Mouse (Mus musculus) ES-Bruce4 (cell line): ENCODE measurements around the gene Gm10198. TPM values are rescaled to one million over a fixed set of nuclear protein-coding genes. Genes with fewer than 3 reads are reported as not detected.

ENCODE experiments used
- H3K27ac ChIP-seq: 2 replicates; pipeline ENCODE4 v1.5.1; 2012; ENCODE audit warnings: low read length, inconsistent platforms; ENCODE audit not compliant: insufficient read depth
- H3K27me3 ChIP-seq: 2 replicates; pipeline ENCODE4 v1.6.1; 2012; ENCODE audit warnings: mild to moderate bottlenecking, low read length, inconsistent platforms; ENCODE audit not compliant: control insufficient read depth, poor library complexity, insufficient read depth, severe bottlenecking
- H3K36me3 ChIP-seq: 2 replicates; pipeline ENCODE4 v1.6.1; 2012; ENCODE audit warnings: inconsistent platforms, mild to moderate bottlenecking, low read length, moderate library complexity; ENCODE audit not compliant: control insufficient read depth, poor library complexity, insufficient read depth, severe bottlenecking
- H3K4me1 ChIP-seq: one replicate; pipeline ENCODE4 v1.8.1; 2011; ENCODE audit warnings: low read length; ENCODE audit not compliant: control insufficient read depth, insufficient read depth
- H3K4me3 ChIP-seq: 2 replicates; pipeline ENCODE4 v1.5.1; 2011; ENCODE audit warnings: low read depth, mild to moderate bottlenecking, low read length
- H3K9ac ChIP-seq: 2 replicates; pipeline ENCODE4 v1.6.1; 2012; ENCODE audit warnings: low read depth, mild to moderate bottlenecking, inconsistent platforms; ENCODE audit not compliant: poor library complexity, severe bottlenecking
- H3K9me3 ChIP-seq: replicated peaks from 2 replicates; pipeline ENCODE4 v1.6.1; 2012; ENCODE audit warnings: mild to moderate bottlenecking, low read length, inconsistent platforms; ENCODE audit not compliant: control insufficient read depth, poor library complexity, insufficient read depth, severe bottlenecking
- CTCF ChIP-seq: IDR thresholded peaks from one replicate; pipeline ENCODE4 v1.8.1; 2011; ENCODE audit warnings: low read depth, low read length
- EP300 ChIP-seq: IDR thresholded peaks from 2 replicates; pipeline ENCODE4 v1.6.1; 2011; ENCODE audit warnings: low read depth, low read length; ENCODE audit not compliant: insufficient read depth
- POLR2A ChIP-seq: IDR thresholded peaks from one replicate; pipeline ENCODE4 v1.8.1; 2011; ENCODE audit warnings: low read length; ENCODE audit not compliant: insufficient read depth
- polyA plus RNA-seq: library from polyadenylated mRNA; stranded (reverse); fragments of >200 nt; gene quantifications from 2 replicates; pipeline ENCODE4 v1.2.4, GENCODE M21; 2011; ENCODE audit warnings: low read depth; ENCODE audit not compliant: missing spikeins, insufficient read depth, insufficient read length

The Gm10198 gene
- polyA plus RNA-seq, 1 experiment, result not detected

DNA sequence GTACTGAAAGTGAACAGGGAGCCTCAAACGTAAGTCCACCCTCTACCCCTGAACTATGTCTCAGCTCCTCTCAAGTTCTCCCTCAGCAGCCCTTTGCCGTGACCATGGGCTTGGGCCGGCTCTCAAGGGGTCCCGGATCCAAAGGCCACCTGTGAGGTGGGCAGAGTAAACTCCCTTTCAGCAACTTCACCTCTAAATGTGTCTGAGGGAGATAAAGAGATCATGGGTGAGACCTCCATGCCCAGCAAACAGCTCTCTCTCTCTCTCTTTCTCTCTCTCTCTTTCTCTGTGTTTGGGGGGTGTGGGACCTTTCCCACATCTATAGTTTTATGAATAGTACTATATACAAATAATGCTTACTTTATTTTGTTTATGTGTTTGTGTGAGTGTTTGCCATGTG is 36.2 kb upstream of the Gm10198 start:
- no peak overlapping the region for H3K4me3 ChIP-seq
- no peak for TF ChIP-seq CTCF
- TF ChIP-seq POLR2A, result no peak
- TF ChIP-seq EP300, result no peak
- H3K36me3 ChIP-seq, result no peaks in the 10 kb centered on the region
- no peaks in the 10 kb centered on the region for H3K4me1 ChIP-seq
- H3K9me3 ChIP-seq, result peaks cover 3% of the 10 kb centered on the region; the same call in 1 of the 2 replicates
- no peaks in the 10 kb centered on the region for H3K27me3 ChIP-seq
- H3K9ac ChIP-seq, result no peak overlapping the region
- no peak overlapping the region for H3K27ac ChIP-seq

- H3K4me3 ChIP-seq, result no peak overlapping the region
- TF ChIP-seq CTCF (peak; percentile 20), POLR2A (no peak)
- no peaks in the 10 kb centered on the region for H3K36me3 ChIP-seq
- H3K27me3 ChIP-seq, result no peaks in the 10 kb centered on the region
- no peaks in the 10 kb centered on the region for H3K4me1 ChIP-seq
- peaks cover 3% of the 10 kb centered on the region; the same call in 1 of the 2 replicates for H3K9me3 ChIP-seq
- H3K27ac ChIP-seq, result no peak overlapping the region
- no peak overlapping the region for H3K9ac ChIP-seq
These were observed 32.4 kb upstream of the Gm10198 start for GRCm38 (mm10) chr13:111560152-111560551.

DNA sequence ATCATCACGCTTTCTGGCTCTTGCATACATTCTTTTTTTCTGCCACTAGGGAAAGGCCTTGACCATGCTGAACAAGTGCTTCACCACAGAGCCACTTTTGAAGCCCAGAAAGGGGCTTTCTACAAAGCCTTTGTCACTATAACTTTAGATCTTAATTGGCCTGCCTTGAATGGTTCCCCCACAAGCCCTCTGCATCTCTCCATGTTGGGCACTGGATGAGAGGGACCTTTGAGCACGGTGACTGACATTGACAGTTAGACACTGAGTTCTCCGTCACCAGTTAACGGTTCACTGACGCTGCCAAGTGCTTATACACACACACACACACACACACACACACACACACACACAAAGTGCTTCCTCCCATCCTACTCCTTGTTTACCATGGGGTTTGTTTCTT is 30.0 kb upstream of the Gm10198 start:
- H3K9ac ChIP-seq, result no peak overlapping the region
- no peak for TF ChIP-seq CTCF
- TF ChIP-seq EP300, result no peak
- TF ChIP-seq POLR2A, result no peak
- H3K36me3 ChIP-seq, result no peaks in the 10 kb centered on the region
- H3K9me3 ChIP-seq, result peaks cover 3% of the 10 kb centered on the region; the same call in 1 of the 2 replicates
- H3K27ac ChIP-seq, result no peak overlapping the region
- H3K27me3 ChIP-seq, result no peaks in the 10 kb centered on the region
- H3K4me1 ChIP-seq, result no peaks in the 10 kb centered on the region
- no peak overlapping the region for H3K4me3 ChIP-seq

GRCm38 (mm10) chr13:111574196-111574595 is 18.4 kb upstream of the Gm10198 start:
- Histone ChIP-seq H3K27me3 (no peaks in the 10 kb centered on the region; the same call in 1 of the 2 replicates), H3K36me3 (no peaks in the 10 kb centered on the region), H3K27ac (no peak overlapping the region), H3K4me1 (no peaks in the 10 kb centered on the region), H3K9ac (no peak overlapping the region), H3K4me3 (no peak overlapping the region), H3K9me3 (no peaks in the 10 kb centered on the region; the same call in 1 of the 2 replicates)
- TF ChIP-seq CTCF (peak; percentile 26), POLR2A (no peak), EP300 (no peak)

DNA sequence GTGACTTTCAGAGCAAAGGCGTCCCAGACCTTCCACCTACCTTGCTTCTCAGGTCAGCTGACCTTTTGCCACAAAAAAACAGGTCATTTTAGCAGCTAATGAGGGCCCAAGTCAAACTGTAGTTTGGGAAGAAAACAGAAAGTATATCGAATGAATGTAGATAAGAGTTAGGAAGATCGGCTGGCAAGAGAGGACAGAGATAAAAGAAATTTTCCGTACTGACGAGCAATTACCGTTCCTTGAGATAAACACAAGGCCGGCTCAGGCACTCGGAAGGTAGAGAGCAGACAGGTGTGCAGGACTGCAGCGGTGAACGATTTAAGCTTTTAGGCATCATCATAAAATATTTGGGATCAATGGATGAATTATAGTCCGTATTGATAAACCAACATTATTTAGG is 15.4 kb upstream of the Gm10198 start:
- no peak for TF ChIP-seq CTCF
- no peak for TF ChIP-seq POLR2A
- TF ChIP-seq EP300, result no peak
- Histone ChIP-seq H3K36me3 (no peaks in the 10 kb centered on the region), H3K27ac (no peak overlapping the region), H3K27me3 (no peaks in the 10 kb centered on the region), H3K9me3 (no peaks in the 10 kb centered on the region; the same call in 1 of the 2 replicates), H3K9ac (no peak overlapping the region), H3K4me3 (no peak overlapping the region), H3K4me1 (no peaks in the 10 kb centered on the region)

- Histone ChIP-seq H3K36me3 (no peaks in the 10 kb centered on the region), H3K27ac (no peak overlapping the region), H3K9ac (no peak overlapping the region), H3K27me3 (no peaks in the 10 kb centered on the region), H3K4me1 (no peaks in the 10 kb centered on the region), H3K4me3 (peak overlapping the region; percentile 71), H3K9me3 (no peaks in the 10 kb centered on the region; the same call in 1 of the 2 replicates)
- TF ChIP-seq POLR2A (peak; percentile 72), EP300 (no peak)
These were observed 12.5 kb upstream of the Gm10198 start for GRCm38 (mm10) chr13:111580054-111580453.
